Mouse (Mus musculus): ENCODE results near the gene Slc35f6.

- TF ChIP-seq POLR2A (IDR thresholded peaks at IDR 0.05; ENCODE audit: extremely low read depth, insufficient read depth, low read length): no peak
- TF ChIP-seq CTCF (IDR thresholded peaks at IDR 0.05; ENCODE audit: extremely low read depth, insufficient read depth, low read length): no peak
Observed at GRCm38 (mm10) chr5:30655042-30655441, 7.3 kb downstream of the Slc35f6 start.

Measured in cortical plate, adult 2 months (tissue).